Mouse (Mus musculus) lung, adult 2 months (tissue): ENCODE measurements around the gene Tctn3.

ENCODE experiments used
- CTCF ChIP-seq: fragments of 200-500 bp; IDR thresholded peaks from 2 replicates; pipeline ENCODE4 v1.5.1; 2011; ENCODE audit warnings: mild to moderate bottlenecking, low read length, control low read depth; ENCODE audit not compliant: insufficient read depth
- POLR2A ChIP-seq: fragments of 200-500 bp; IDR thresholded peaks from 2 replicates; pipeline ENCODE4 v1.6.1; 2011; ENCODE audit warnings: low read depth, mild to moderate bottlenecking, control low read depth, low read length, borderline replicate concordance; ENCODE audit errors: extremely low read depth

GRCm38 (mm10) chr19:40586908-40587307, 25.1 kb downstream of the Tctn3 start:
- TF ChIP-seq CTCF (no peak), POLR2A (no peak)
